Mouse (Mus musculus) hindbrain, postnatal 0 days (tissue): Measurements from ENCODE around the gene Ep400. TPM values are rescaled to one million over a fixed set of nuclear protein-coding genes. Genes with fewer than 3 reads are reported as not detected.

Experiments used
- ATAC-seq: fragments of 200-750 bp; cut with Nextera tagmentation; 2 replicates; pipeline ENCODE4 v1.8.0; 2017; ENCODE audit warnings: mild to moderate bottlenecking, moderate TSS enrichment, moderate library complexity
- DNase-seq: peaks from one replicate; pipeline ENCODE4 v3.0.0-alpha.2; 2015; ENCODE audit warnings: low spot score
- H3K27ac ChIP-seq: fragments of 300-500 bp; sonication (generic); 2 replicates; pipeline ENCODE4 v1.5.1; 2014; ENCODE audit warnings: mild to moderate bottlenecking
- H3K27me3 ChIP-seq: fragments of 300-500 bp; sonication (generic); 2 replicates; pipeline ENCODE4 v1.6.1; 2014; ENCODE audit warnings: low read length, mixed read lengths; ENCODE audit not compliant: insufficient read depth
- H3K36me3 ChIP-seq: fragments of 300-500 bp; sonication (generic); 2 replicates; pipeline ENCODE4 v1.6.1; 2014; ENCODE audit warnings: low read length, mixed read lengths; ENCODE audit not compliant: insufficient read depth
- H3K4me1 ChIP-seq: fragments of 300-500 bp; sonication (generic); 2 replicates; pipeline ENCODE4 v1.6.1; 2014; ENCODE audit warnings: antibody characterized with exemption, low read length, mixed read lengths; ENCODE audit not compliant: insufficient read depth
- H3K4me2 ChIP-seq: fragments of 300-500 bp; sonication (generic); 2 replicates; pipeline ENCODE4 v1.6.1; 2014; ENCODE audit warnings: low read depth, mild to moderate bottlenecking, low read length, moderate library complexity, mixed read lengths
- H3K4me3 ChIP-seq: fragments of 300-500 bp; sonication (generic); 2 replicates; pipeline ENCODE4 v1.5.1; 2014; ENCODE audit warnings: low read length
- H3K9ac ChIP-seq: fragments of 300-500 bp; sonication (generic); replicated peaks from 2 replicates; pipeline ENCODE4 v1.6.1; 2014; ENCODE audit warnings: mild to moderate bottlenecking, low read length, moderate library complexity, mixed read lengths
- H3K9me3 ChIP-seq: fragments of 300-500 bp; sonication (generic); 2 replicates; pipeline ENCODE4 v1.6.1; 2016; ENCODE audit warnings: low read length, mixed read lengths
- CTCF ChIP-seq: IDR thresholded peaks from 2 replicates; pipeline ENCODE4 v1.5.1; 2016; ENCODE audit warnings: antibody characterized with exemption, control low read depth, low read depth
- WGBS: fragments of 180-500 bp; shearing (Covaris S2); extraction: QIAGEN DNeasy Blood & Tissue Kit; methylation state at CpG from one replicate; pipeline ENCODE4 v1.1.7; 2014; 5-methylcytosine and 5-hydroxymethylcytosine counted together
- polyA plus RNA-seq: library from polyadenylated mRNA; unstranded; fragments of >200 nt; fragmentation: Nextera tagmentation; extraction: Ambion mirVana; gene quantifications from 2 replicates; pipeline ENCODE4 v1.2.1, GENCODE M21; 2015
- total RNA-seq: library from RNA; depleted of rRNA; stranded (reverse); fragments of >200 nt; gene quantifications from 2 replicates; pipeline ENCODE4 v1.2.3, GENCODE M21; 2014; rRNA removed

Gene Ep400
- total RNA-seq (63.3 and 66.6 TPM in 2 replicates), polyA plus RNA-seq (28.8 and 35.0 TPM in 2 replicates)

DNA sequence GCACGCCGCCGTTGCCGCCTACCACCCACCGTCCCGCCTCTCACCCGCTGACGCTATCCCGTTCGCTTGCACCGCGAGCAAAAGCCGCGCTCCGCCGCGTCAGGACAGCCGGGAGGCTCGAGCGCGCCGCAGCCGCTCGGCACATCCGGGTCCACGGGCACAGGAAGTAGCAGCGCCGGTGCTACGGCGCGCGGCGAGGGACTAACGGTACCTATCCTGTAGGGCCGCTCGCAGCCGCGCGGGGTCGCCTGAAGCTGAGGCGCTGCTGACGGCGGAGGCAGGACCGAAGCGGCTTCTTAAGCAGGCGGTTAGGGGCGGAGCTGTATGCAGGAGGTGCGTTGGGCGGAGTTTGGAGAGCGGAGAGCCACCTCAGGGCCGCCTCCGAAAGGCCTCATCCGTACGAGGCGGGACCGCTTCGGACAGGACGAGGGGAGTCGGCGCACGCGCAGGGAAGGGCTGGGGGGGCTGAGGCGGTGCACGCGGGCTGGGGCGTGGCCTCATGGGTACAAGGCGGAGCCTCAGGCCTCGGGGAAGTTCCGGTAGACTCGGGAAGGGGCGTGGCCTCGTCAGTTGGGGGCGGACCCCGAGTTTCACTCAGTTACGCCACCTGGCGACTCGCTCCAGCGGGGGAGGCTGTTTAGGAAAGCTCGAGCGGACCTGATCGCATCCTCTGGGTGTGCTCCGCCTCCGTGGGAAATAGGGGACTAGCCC lies at the start of gene Ep400:
Gene Ep400 (minus strand): TSS at position 270 of the 711 bp plus-strand sequence.
- H3K9ac ChIP-seq: peak within 1 kb of the TSS; percentile 92
- no peaks in the 10 kb centered on the region for H3K9me3 ChIP-seq
- peaks cover 10% of the 10 kb centered on the region; the same call in 1 of the 2 replicates for H3K36me3 ChIP-seq
- peaks cover 5% of the 10 kb centered on the region; the same call in 1 of the 2 replicates for H3K4me1 ChIP-seq
- DNase-seq (peak; percentile 100), ATAC-seq (peak; percentile 99)
- under 1% methylated on average over 82 of the region's 83 CpGs for WGBS
- TF ChIP-seq CTCF: peak; percentile 68
- peak within 1 kb of the TSS; percentile 95 for H3K4me3 ChIP-seq
- H3K27me3 ChIP-seq: no peaks in the 10 kb centered on the region
- H3K27ac ChIP-seq: peak within 1 kb of the TSS; percentile 96
- peak within 1 kb of the TSS; percentile 69 for H3K4me2 ChIP-seq

- whole genome bisulfite sequencing: under 1% methylated on average over 71 of the region's 80 CpGs
- Histone ChIP-seq H3K27me3 (no peaks in the 10 kb centered on the region), H3K4me3 (peak within 1 kb of the TSS; percentile 67), H3K27ac (peak within 1 kb of the TSS; percentile 83), H3K4me1 (peaks cover 23% of the 10 kb centered on the region), H3K9ac (peak within 1 kb of the TSS; percentile 87), H3K9me3 (no peaks in the 10 kb centered on the region), H3K4me2 (peak within 1 kb of the TSS; percentile 95), H3K36me3 (no peaks in the 10 kb centered on the region)
- ATAC-seq (peak; percentile 98), DNase-seq (peak; percentile 100)
- TF ChIP-seq CTCF: no peak
Measured at GRCm38 (mm10) chr5:110809667-110810325, 39.3 kb upstream of the Ep400 start, which contains the start of gene Ulk1. TSS of gene Ulk1 (minus strand) at chr5:110810097.

DNA sequence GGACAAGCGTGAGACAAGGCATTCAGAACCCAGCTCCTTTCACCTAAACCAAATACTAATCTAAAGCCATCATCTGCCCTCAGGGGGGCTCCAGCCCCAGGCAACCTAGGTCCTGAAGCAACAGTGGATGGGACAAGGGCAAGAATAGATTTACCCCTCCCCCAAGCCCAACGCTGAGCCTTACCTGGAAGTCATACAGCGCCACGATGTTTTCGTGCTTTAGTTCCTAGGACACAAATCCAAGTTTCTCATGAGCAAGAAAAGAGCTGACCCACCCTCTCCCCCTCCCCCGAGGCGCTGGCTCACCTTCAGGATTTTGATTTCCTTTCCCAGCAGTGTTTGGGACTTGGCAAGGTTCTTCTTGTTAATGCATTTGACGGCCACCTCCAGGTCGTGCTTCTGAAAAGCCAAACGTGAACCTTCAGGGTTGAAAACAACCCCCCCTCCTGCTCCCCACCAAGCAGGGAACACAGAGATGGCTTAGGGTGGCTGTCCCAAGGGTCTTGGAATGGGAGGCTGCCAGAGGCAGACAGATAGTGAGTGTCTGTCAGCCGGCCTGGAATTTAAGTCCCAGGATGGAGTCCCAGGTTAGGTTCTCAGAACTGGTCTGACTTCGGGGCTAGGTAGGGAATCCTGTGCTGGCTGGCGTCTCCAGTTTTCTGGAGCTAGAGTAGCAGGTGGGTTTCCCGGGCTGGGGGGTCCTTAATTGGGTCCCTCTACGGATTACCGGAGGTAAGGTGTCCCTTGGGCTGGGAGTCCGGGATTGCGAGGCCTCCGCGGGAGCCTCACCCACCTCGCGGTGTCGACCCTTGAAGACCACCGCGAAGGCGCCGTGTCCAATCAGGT lies 38.5 kb upstream of the Ep400 start:
- DNase-seq (peak; percentile 16), ATAC-seq (no peak)
- H3K4me3 ChIP-seq: peak overlapping the region; percentile 67
- peak overlapping the region; percentile 83 for H3K27ac ChIP-seq
- no peaks in the 10 kb centered on the region for H3K36me3 ChIP-seq
- peak overlapping the region; percentile 87 for H3K9ac ChIP-seq
- H3K9me3 ChIP-seq: no peaks in the 10 kb centered on the region
- no peak for TF ChIP-seq CTCF
- H3K4me1 ChIP-seq: peaks cover 23% of the 10 kb centered on the region
- peak overlapping the region; percentile 95 for H3K4me2 ChIP-seq
- H3K27me3 ChIP-seq: no peaks in the 10 kb centered on the region
- 2% methylated on average over 27 of the region's 27 CpGs for WGBS

DNA sequence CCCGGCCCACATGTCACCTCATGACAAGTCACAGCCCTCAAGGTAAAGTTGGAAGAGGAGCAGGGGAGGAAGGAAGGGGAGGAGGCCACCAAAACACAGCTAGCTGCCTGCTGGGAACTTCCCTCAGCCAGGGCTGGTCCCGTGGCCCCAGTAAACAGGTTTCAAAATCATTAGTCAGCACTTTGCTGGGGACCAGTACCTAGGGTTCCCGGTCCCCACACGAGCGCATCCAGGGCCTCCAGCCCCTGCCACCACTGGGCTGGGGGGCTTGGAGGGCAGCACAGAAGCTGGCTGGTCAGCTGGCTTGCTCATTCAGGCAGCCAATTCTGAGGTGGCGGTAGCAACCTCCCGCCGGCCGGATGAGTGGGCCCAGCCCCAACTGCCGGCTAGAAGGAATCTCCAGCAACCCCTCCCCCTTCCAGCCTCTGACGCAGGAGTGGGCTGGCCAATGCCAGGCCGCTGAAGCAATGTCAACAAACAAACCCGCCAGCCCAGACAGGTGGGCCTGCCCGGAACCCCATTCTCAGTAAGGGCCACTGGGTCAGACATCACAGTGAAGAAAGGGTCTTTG lies 37.6 kb upstream of the Ep400 start:
- DNase-seq (peak; percentile 89), ATAC-seq (peak; percentile 67)
- H3K4me2 ChIP-seq: peak overlapping the region; percentile 95
- H3K36me3 ChIP-seq: no peaks in the 10 kb centered on the region
- H3K4me3 ChIP-seq: peak overlapping the region; percentile 67
- H3K27me3 ChIP-seq: no peaks in the 10 kb centered on the region
- no peaks in the 10 kb centered on the region for H3K9me3 ChIP-seq
- TF ChIP-seq CTCF: no peak
- peak overlapping the region; percentile 83 for H3K27ac ChIP-seq
- peaks cover 23% of the 10 kb centered on the region for H3K4me1 ChIP-seq
- WGBS: 4% methylated on average over 14 of the region's 14 CpGs
- peak overlapping the region; percentile 87 for H3K9ac ChIP-seq

- H3K9ac ChIP-seq: no peak overlapping the region
- no peak for ATAC-seq
- DNase-seq: no peak
- H3K4me1 ChIP-seq: peaks cover 23% of the 10 kb centered on the region
- H3K9me3 ChIP-seq: no peaks in the 10 kb centered on the region
- 81% methylated on average over 4 of the region's 4 CpGs for WGBS
- peak overlapping the region; percentile 95 for H3K4me2 ChIP-seq
- H3K4me3 ChIP-seq: peak overlapping the region; percentile 67; the same call in 1 of the 2 replicates
- no peaks in the 10 kb centered on the region for H3K27me3 ChIP-seq
- no peaks in the 10 kb centered on the region for H3K36me3 ChIP-seq
- H3K27ac ChIP-seq: no peak overlapping the region
- TF ChIP-seq CTCF: no peak
Measured at GRCm38 (mm10) chr5:110807453-110807852, 36.9 kb upstream of the Ep400 start.

GRCm38 (mm10) chr5:110806676-110807075 lies 36.2 kb upstream of the Ep400 start:
- TF ChIP-seq CTCF: no peak
- Histone ChIP-seq H3K27me3 (no peaks in the 10 kb centered on the region), H3K9ac (no peak overlapping the region), H3K9me3 (no peaks in the 10 kb centered on the region), H3K27ac (no peak overlapping the region), H3K4me3 (no peak overlapping the region), H3K4me2 (no peak overlapping the region), H3K36me3 (no peaks in the 10 kb centered on the region), H3K4me1 (peaks cover 23% of the 10 kb centered on the region)
- DNase-seq (no peak), ATAC-seq (no peak)
- WGBS: 90% methylated on average over 1 of the region's 1 CpGs
